Mouse (Mus musculus) small intestine, adult 2 months (tissue): ENCODE results near the gene Cers6.

Experiments used
- CTCF ChIP-seq: fragments of 200-500 bp; IDR thresholded peaks from 2 replicates; pipeline ENCODE4 v1.5.1; 2012; ENCODE audit warnings: low read depth, mild to moderate bottlenecking, control low read depth, inconsistent platforms, low read length, moderate library complexity, mixed read lengths; ENCODE audit not compliant: insufficient replicate concordance, insufficient read length; ENCODE audit errors: extremely low read depth
- POLR2A ChIP-seq: fragments of 200-500 bp; IDR thresholded peaks from 2 replicates; pipeline ENCODE4 v1.6.1; 2012; ENCODE audit warnings: low read depth, mild to moderate bottlenecking, control low read depth, inconsistent platforms, low read length, moderate library complexity

DNA sequence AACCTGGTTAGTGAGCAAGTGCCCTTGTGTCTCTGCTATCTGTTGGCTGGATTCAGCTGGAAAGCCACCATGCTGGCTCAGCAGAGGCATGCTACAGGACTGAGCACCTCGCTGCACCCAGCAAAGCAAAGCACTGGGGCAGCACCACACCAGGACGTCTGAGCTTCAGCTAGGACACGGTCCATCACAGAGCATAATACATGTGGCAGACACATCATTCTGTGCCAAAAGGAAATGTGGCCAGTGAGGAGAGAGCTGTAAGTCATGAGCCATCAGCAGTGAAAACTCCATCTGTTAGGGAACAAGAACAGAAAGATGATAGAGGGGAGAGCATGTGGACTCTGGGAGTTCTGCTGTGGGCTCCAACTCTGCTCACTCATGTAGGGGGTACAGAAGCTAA is 254.7 kb downstream of the Cers6 start:
- TF ChIP-seq POLR2A (no peak), CTCF (no peak)
